Mouse (Mus musculus) stomach, embryonic 14.5 days (tissue): ENCODE measurements around the gene Zp3. TPM values are rescaled to one million over a fixed set of nuclear protein-coding genes. Genes with fewer than 3 reads are reported as not detected.

Source experiments
- ATAC-seq: fragments of 200-750 bp; cut with Nextera tagmentation; 2 replicates; pipeline ENCODE4 v1.8.0; 2017; ENCODE audit warnings: low read depth, moderate TSS enrichment; ENCODE audit not compliant: insufficient number of reproducible peaks, insufficient read depth, low FRiP score
- H3K27ac ChIP-seq: fragments of 300-500 bp; sonication (generic); 2 replicates; pipeline ENCODE4 v1.5.1; 2014; ENCODE audit warnings: mild to moderate bottlenecking, low read length, moderate library complexity, mixed read lengths
- H3K27me3 ChIP-seq: fragments of 300-500 bp; sonication (generic); 2 replicates; pipeline ENCODE4 v1.6.1; 2014; ENCODE audit warnings: low read length, control low read depth, mixed read lengths; ENCODE audit not compliant: control insufficient read depth, insufficient read depth
- H3K36me3 ChIP-seq: fragments of 300-500 bp; sonication (generic); 2 replicates; pipeline ENCODE4 v1.6.1; 2014; ENCODE audit warnings: mild to moderate bottlenecking, control low read depth, low read length, moderate library complexity, mixed read lengths; ENCODE audit not compliant: control insufficient read depth, insufficient read depth
- H3K4me1 ChIP-seq: fragments of 300-500 bp; sonication (generic); 2 replicates; pipeline ENCODE4 v1.6.1; 2014; ENCODE audit warnings: low read length, control low read depth, mixed read lengths; ENCODE audit not compliant: control insufficient read depth, insufficient read depth
- H3K4me2 ChIP-seq: fragments of 300-500 bp; sonication (generic); replicated peaks from 2 replicates; pipeline ENCODE4 v1.6.1; 2014; ENCODE audit warnings: low read depth, low read length, control low read depth
- H3K4me3 ChIP-seq: fragments of 300-500 bp; sonication (generic); 2 replicates; pipeline ENCODE4 v1.5.1; 2014; ENCODE audit warnings: low read depth, low read length, control low read depth
- H3K9ac ChIP-seq: fragments of 300-500 bp; sonication (generic); replicated peaks from 2 replicates; pipeline ENCODE4 v1.6.1; 2014; ENCODE audit warnings: low read depth, mild to moderate bottlenecking, control low read depth, low read length, moderate library complexity, mixed read lengths
- H3K9me3 ChIP-seq: fragments of 300-500 bp; sonication (generic); 2 replicates; pipeline ENCODE4 v1.6.1; 2016; ENCODE audit warnings: low read depth, low read length, control low read depth; ENCODE audit not compliant: control insufficient read depth
- WGBS: fragments of 180-500 bp; shearing (Covaris S2); extraction: QIAGEN DNeasy Blood & Tissue Kit; methylation state at CpG from one replicate; pipeline ENCODE4 v1.1.7; 2014; 5-methylcytosine and 5-hydroxymethylcytosine counted together
- polyA plus RNA-seq: library from polyadenylated mRNA; unstranded; fragments of >200 nt; fragmentation: Nextera tagmentation; extraction: Ambion mirVana; gene quantifications from 2 replicates; pipeline ENCODE4 v1.2.1, GENCODE M21; 2014

Zp3 gene
- polyA plus RNA-seq, 1 experiment from 2014 or later, result not detected

DNA sequence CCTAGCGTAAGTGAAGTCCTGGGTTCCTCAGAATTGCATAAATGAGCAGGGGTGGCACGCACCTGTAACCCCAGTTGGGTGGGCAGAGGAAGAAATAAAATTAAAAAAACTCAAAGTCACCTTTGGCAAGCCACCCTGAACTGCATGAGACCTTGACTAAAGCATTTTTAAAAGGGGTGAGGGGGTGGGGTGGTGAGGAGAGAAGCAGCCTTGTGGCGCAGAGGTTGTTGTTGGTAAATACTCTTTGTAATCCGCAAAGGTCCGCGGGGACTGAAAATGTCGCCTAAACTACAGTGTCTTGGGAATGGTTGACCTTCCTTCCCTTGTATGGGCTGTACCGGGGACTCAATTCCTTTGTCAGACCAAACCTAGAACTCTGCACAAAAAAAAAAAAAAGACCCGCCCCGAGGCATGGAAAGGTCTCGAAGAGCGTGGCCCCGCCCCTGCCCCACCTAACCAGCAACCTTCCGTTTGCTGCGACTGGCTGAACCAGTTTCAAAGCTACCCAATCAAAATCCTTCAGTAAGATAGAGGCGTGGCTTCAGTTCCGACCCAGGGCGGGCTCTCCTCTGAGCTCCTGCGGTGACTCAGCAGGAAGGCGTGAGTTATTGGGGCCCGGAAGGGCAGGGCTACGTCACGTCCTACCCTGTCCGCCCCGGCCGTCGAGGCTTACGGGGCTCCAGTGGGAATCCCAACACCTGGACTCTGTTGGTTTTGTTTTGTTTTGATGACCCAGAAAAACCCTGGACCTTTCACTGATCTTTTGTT is 22.5 kb upstream of the Zp3 start:
- H3K9me3 ChIP-seq, result no peaks in the 10 kb centered on the region
- peak; percentile 85 for ATAC-seq
- H3K4me2 ChIP-seq, result peak overlapping the region; percentile 48
- H3K9ac ChIP-seq, result no peak overlapping the region
- H3K27me3 ChIP-seq, result no peaks in the 10 kb centered on the region
- H3K27ac ChIP-seq, result peak overlapping the region; percentile 90
- H3K36me3 ChIP-seq, result no peaks in the 10 kb centered on the region
- peak overlapping the region; percentile 25 for H3K4me3 ChIP-seq
- peaks cover 15% of the 10 kb centered on the region; the same call in 1 of the 2 replicates for H3K4me1 ChIP-seq
- WGBS, result 7% methylated on average over 28 of the region's 28 CpGs

DNA sequence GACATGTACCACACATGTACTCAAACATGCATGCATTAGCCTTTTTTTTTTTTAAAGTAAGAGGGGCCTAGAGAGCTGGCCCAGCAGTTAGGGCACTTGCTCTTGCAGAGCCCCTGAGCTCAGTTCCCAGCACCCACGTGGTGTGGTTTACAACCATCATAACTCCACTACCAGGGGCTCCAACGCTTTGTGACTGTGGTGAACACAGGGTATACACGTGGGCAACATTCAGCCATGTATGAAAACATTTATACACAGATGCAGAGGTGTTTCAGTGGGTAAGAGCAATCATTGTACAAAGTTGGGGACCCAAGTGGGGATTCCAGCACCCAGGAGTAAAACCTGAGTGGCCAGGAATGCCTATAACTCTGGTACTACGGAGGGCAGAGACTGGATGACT is 21.5 kb upstream of the Zp3 start:
- Histone ChIP-seq H3K27me3 (no peaks in the 10 kb centered on the region), H3K36me3 (no peaks in the 10 kb centered on the region), H3K9me3 (no peaks in the 10 kb centered on the region), H3K27ac (peak overlapping the region; percentile 90), H3K4me2 (no peak overlapping the region), H3K9ac (no peak overlapping the region), H3K4me3 (peak overlapping the region; percentile 25; the same call in 1 of the 2 replicates), H3K4me1 (peaks cover 18% of the 10 kb centered on the region; the same call in 1 of the 2 replicates)
- no peak for ATAC-seq
- WGBS, result 93% methylated on average over 4 of the region's 4 CpGs

DNA sequence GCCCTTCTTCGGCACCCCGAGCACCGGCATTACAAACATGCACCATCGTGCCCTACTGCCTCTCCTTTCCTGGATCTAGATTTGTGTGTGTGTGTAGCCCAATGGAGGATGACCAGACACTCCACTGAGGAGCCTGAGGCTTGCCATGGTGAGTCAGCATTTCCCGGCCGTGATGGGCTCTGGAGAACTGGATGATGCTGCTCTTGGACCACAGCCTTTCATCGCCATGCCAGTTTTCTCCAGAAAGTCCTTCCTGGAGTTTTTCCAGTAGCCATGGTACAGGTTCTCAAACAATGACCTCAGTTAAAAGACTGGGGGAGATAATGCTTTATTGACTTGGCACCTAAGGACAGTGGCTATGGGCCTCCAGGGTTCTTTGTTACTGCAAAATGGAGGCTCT is 20.0 kb upstream of the Zp3 start:
- H3K9me3 ChIP-seq, result no peaks in the 10 kb centered on the region
- no peak overlapping the region for H3K4me2 ChIP-seq
- ATAC-seq, result no peak
- peaks cover 20% of the 10 kb centered on the region; the same call in 1 of the 2 replicates for H3K4me1 ChIP-seq
- H3K4me3 ChIP-seq, result no peak overlapping the region
- no peak overlapping the region for H3K9ac ChIP-seq
- H3K27me3 ChIP-seq, result no peaks in the 10 kb centered on the region
- WGBS, result 90% methylated on average over 7 of the region's 7 CpGs
- H3K36me3 ChIP-seq, result no peaks in the 10 kb centered on the region
- no peak overlapping the region for H3K27ac ChIP-seq

DNA sequence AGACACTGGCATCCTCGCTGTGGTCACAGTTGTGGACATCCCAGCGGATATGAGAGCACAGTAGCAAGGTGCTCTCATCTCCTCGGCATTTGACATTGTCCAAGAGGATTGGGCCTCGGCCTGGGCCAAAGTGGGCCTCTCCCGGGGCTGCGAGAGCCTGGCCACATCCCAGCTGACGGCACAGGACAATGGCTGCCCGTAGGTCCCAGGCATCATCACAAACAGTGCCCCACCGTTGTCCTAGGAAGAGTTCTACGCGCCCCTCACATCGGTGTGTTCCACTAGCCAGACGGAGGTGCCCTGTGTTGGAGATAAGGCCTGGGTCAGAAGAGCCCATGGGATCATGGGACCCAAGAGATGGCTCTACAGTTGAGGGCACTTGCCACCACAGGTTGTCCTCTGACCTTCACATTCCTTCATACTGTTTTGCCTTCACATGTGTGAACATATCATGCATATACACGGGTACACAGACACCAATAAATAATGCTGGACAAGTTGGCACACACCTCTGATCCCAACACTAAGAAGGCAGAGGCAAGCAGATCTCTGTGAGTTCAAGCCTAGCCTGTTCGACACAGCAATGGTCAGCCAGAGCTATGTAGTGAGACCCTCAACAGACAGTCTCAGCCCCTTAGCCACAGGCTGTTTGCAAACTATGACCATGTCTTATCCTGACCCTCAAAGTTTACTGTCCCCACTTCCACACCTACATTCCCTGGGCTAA is 18.8 kb upstream of the Zp3 start:
- H3K4me2 ChIP-seq, result peak overlapping the region; percentile 56; the same call in 1 of the 2 replicates
- no peaks in the 10 kb centered on the region for H3K27me3 ChIP-seq
- no peaks in the 10 kb centered on the region for H3K9me3 ChIP-seq
- no peak overlapping the region for H3K4me3 ChIP-seq
- no peak for ATAC-seq
- peaks cover 20% of the 10 kb centered on the region; the same call in 1 of the 2 replicates for H3K4me1 ChIP-seq
- WGBS, result 94% methylated on average over 15 of the region's 15 CpGs
- peak overlapping the region; percentile 94; the same call in 1 of the 2 replicates for H3K27ac ChIP-seq
- H3K9ac ChIP-seq, result no peak overlapping the region
- no peaks in the 10 kb centered on the region for H3K36me3 ChIP-seq

DNA sequence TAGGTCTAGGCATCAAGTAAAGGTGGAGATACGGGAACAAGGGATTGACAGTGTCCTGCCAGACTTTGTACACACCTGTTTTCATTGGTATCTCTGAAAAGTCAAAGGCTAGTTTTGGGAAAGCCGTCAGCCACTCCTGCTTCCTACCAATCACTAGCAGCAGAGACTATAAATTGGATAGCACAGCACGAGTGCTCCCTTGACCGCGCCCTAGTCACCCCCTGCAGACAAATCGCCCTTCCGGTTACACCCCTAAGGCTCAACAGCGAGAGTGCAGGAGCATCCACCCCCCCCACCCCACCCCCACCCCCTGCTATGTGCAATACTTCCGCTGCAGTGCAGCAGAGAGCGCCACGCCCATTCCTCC is 17.8 kb upstream of the Zp3 start:
- peaks cover 14% of the 10 kb centered on the region; the same call in 1 of the 2 replicates for H3K4me1 ChIP-seq
- H3K36me3 ChIP-seq, result no peaks in the 10 kb centered on the region
- under 1% methylated on average over 11 of the region's 11 CpGs for WGBS
- no peak; the same call in 1 of the 2 replicates for ATAC-seq
- peak overlapping the region; percentile 63 for H3K4me3 ChIP-seq
- H3K27ac ChIP-seq, result peak overlapping the region; percentile 94
- H3K9ac ChIP-seq, result no peak overlapping the region
- no peaks in the 10 kb centered on the region for H3K27me3 ChIP-seq
- H3K4me2 ChIP-seq, result peak overlapping the region; percentile 56
- H3K9me3 ChIP-seq, result no peaks in the 10 kb centered on the region

DNA sequence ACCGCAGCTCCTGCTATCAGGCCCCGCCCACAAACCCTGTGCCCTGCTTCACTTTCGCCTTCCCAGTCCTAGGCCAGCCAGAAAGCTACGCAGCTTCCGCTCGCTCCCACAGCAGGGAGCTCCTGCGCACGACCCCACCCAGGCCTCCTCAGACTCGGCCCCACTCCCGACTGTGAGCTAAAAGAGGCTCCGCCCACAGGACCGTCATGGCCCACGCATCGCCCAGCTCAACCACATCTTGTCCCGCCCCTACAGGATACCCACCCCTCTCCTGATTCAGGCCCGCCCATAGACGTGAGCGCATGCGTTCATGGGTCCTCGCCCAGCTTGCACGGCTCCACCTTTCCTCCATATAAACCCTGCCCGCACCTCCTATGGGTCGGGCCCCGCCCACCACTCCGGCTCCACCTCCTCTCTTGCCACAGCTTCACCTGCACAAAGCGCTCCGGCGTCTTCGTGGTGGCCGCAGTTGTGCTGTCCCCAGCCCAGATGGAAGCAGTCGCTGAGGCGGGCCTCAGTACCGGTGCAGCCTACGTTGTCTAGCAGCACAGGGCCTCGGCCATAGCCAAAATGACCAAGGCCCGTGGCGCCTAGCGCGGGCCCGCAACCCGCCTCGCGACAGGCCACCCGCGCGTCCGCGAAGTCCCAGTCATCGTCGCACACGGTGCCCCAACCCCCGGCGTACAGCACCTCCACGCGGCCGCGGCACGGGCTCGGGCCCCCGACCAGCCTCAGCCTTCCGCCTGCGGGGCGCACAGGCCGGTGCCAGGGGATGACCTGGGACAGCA is 17.2 kb upstream of the Zp3 start:
- under 1% methylated on average over 63 of the region's 64 CpGs for WGBS
- Histone ChIP-seq H3K9ac (peak overlapping the region; percentile 88), H3K36me3 (no peaks in the 10 kb centered on the region), H3K9me3 (no peaks in the 10 kb centered on the region), H3K27ac (peak overlapping the region; percentile 98), H3K27me3 (no peaks in the 10 kb centered on the region), H3K4me2 (peak overlapping the region; percentile 92), H3K4me3 (peak overlapping the region; percentile 63), H3K4me1 (peaks cover 14% of the 10 kb centered on the region; the same call in 1 of the 2 replicates)
- ATAC-seq, result peak; percentile 92

DNA sequence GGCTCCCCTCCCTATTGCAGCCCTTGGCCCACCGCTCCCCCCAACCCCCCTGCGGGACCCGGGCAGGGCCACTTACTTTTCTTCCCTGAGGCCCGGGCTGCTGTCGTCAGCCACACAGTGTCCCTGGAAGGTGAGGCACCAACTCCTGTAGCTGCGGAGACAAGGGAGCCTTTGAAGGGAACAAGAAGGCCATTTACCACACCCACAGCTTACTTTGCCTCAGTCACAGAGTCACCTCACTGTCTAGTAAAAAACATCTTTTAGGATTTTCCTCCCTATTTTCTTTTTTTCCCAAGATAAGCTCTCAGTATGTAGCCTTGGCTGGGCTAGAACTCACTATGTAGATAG is 16.6 kb upstream of the Zp3 start:
- Histone ChIP-seq H3K4me1 (peaks cover 14% of the 10 kb centered on the region; the same call in 1 of the 2 replicates), H3K9me3 (no peaks in the 10 kb centered on the region), H3K9ac (peak overlapping the region; percentile 88), H3K27me3 (no peaks in the 10 kb centered on the region), H3K36me3 (no peaks in the 10 kb centered on the region), H3K4me3 (peak overlapping the region; percentile 63), H3K27ac (peak overlapping the region; percentile 98), H3K4me2 (peak overlapping the region; percentile 92)
- 4% methylated on average over 6 of the region's 6 CpGs for WGBS
- ATAC-seq, result no peak

DNA sequence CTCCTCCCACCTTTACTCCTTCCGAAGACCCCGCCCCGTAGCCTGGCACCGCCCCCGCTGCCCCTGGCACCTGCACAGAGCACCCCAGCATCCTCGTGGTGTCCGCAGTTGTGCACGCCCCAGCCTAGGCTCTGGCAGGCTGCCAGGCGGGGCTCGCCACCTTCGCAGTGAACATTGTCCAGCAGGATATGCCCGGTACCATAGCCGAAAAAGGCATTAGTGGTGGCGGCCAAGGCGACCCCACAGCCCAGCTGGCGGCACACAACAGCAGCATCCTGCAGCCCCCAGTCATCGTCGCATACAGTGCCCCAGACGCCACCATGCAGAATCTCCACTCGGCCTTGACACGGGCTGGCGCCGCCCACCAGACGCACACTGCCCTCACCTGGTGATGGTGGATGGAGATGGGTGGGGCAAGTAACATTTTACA is 14.4 kb upstream of the Zp3 start:
- WGBS, result 8% methylated on average over 24 of the region's 24 CpGs
- H3K27me3 ChIP-seq, result no peaks in the 10 kb centered on the region
- H3K9me3 ChIP-seq, result no peaks in the 10 kb centered on the region
- no peaks in the 10 kb centered on the region for H3K36me3 ChIP-seq
- no peak overlapping the region for H3K27ac ChIP-seq
- no peak for ATAC-seq
- peak overlapping the region; percentile 12; the same call in 1 of the 2 replicates for H3K4me3 ChIP-seq
- H3K4me1 ChIP-seq, result peaks cover 14% of the 10 kb centered on the region; the same call in 1 of the 2 replicates
- peak overlapping the region; percentile 38 for H3K4me2 ChIP-seq
- no peak overlapping the region for H3K9ac ChIP-seq
